Mouse (Mus musculus) liver, postnatal 0 days (tissue): ENCODE measurements at regions not wholly inside any gene's neighbourhood (a gene's known extent, or its start where the extent isn't known, plus 50 kb on each side); places are given as distances from the start of the nearest gene placed in this dataset.

ENCODE experiments used
- CTCF ChIP-seq: sonication (generic); IDR thresholded peaks from 2 replicates; pipeline ENCODE4 v1.5.1; 2016; ENCODE audit warnings: antibody characterized with exemption, low read depth
- EP300 ChIP-seq: IDR thresholded peaks from 2 replicates; pipeline ENCODE4 v1.6.1; 2016; ENCODE audit warnings: antibody characterized with exemption, low read depth, mild to moderate bottlenecking

DNA sequence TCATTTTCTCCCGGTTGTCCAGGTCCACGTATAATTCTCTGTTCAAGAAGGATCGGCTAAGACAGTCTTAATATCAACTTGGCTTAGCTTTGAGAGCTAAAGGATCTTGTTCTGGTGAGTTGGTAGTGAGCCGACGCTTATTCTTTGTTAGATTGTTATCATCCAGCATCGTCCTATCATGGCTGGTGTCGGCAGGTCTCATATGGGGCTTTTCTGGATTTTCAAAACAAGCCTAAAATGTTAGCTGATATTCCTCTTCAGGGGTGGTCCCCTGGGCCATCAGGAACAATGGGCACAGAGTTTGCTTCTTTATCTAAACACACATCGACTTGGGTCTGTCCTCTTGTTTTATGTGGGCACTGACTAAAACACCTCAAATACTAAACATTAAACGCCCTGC lies 124.6 kb upstream of the Zfhx3 start:
- no peak for TF ChIP-seq CTCF
- no peak for TF ChIP-seq EP300
